Mouse (Mus musculus) G1E (cell line): Measurements from ENCODE around the gene Dlx3.

ENCODE experiments used
- CTCF ChIP-seq: IDR thresholded peaks from 2 replicates; pipeline ENCODE4 v1.5.1; 2012; ENCODE audit warnings: low read depth, low read length, inconsistent platforms, mixed read lengths
- GATA1 ChIP-seq: IDR thresholded peaks from 2 replicates; pipeline ENCODE4 v1.6.1; 2012; ENCODE audit warnings: borderline replicate concordance, low read length, inconsistent platforms, mixed read lengths
- GATA2 ChIP-seq: IDR thresholded peaks from 2 replicates; pipeline ENCODE4 v1.6.1; 2012; ENCODE audit warnings: low read depth, low read length, inconsistent platforms, borderline replicate concordance
- POLR2AphosphoS5 ChIP-seq: IDR thresholded peaks from 2 replicates; pipeline ENCODE4 v1.6.1; 2012; ENCODE audit warnings: low read depth, low read length, inconsistent platforms; ENCODE audit not compliant: insufficient replicate concordance
- TAL1 ChIP-seq: conservative IDR thresholded peaks from 2 replicates; pipeline ENCODE4 v1.6.1; 2012; ENCODE audit warnings: low read depth, low read length, inconsistent platforms, mixed read lengths

DNA sequence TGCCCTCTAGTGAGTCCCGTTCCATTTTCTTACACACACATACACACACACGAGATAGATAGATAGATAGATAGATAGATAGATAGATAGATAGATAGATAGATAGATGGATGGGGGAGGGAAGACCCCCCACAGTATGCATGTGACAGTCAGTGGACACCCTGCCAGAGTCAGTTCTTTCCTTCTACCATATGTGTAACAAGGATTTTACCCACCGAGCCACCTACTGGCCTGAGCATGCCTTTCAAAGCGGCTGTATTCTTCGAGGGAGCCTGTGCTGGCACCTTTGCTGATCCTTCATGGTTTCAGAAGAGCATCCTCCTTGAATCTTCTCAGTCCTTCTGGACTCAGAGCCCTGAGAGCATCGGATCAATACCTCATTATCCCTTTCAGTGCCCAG is 22.0 kb upstream of the Dlx3 start:
- no peak for TF ChIP-seq CTCF
- no peak for TF ChIP-seq GATA1
- TF ChIP-seq TAL1: no peak
- no peak for TF ChIP-seq POLR2AphosphoS5
- no peak for TF ChIP-seq GATA2
